Mouse (Mus musculus): ENCODE measurements around the gene Casc3. TPM values are rescaled to one million over a fixed set of nuclear protein-coding genes. Genes with fewer than 3 reads are reported as not detected.

Casc3 gene
- polyA plus RNA-seq, 2 experiments from 2014 or later = 10.6 to 11.2 TPM

GRCm38 (mm10) chr11:98873900-98874299, 69.2 kb downstream of the Casc3 start:
- ATAC-seq = no peak

GRCm38 (mm10) chr11:98877001-98877400, 72.3 kb downstream of the Casc3 start:
- no peak for ATAC-seq

Other genes with a start within 250 kb of the Casc3 start
- gene Ormdl3, start 217.5 kb upstream of the Casc3 start, polyA plus RNA-seq (2017; shearing (Covaris generic)) = 10 to 100 TPM; 15.8 to 37.6 TPM
- not detected for gene Lrrc3c, start 206.6 kb upstream of the Casc3 start, polyA plus RNA-seq (2017; shearing (Covaris generic))
- 1 to 10 TPM; 2.2 to 10.0 TPM for gene Gm12355, start 179.2 kb upstream of the Casc3 start, polyA plus RNA-seq (2017; shearing (Covaris generic))
- gene Gsdma3, start 178.5 kb upstream of the Casc3 start, polyA plus RNA-seq (2017; shearing (Covaris generic)) = not detected
- not detected for gene Gsdma2, start 158.1 kb upstream of the Casc3 start, polyA plus RNA-seq (2017; shearing (Covaris generic))
- under 1 TPM in 1 of 2 experiments, not detected in 1; 0.20 TPM for gene Gsdma, start 140.6 kb upstream of the Casc3 start, polyA plus RNA-seq (2017; shearing (Covaris generic))
- gene Psmd3, start 122.4 kb upstream of the Casc3 start, polyA plus RNA-seq (2017; shearing (Covaris generic)) = 10 to 100 TPM; 14.2 to 25.7 TPM
- not detected for gene Csf3, start 103.6 kb upstream of the Casc3 start, polyA plus RNA-seq (2017; shearing (Covaris generic))
- gene Med24, start 75.5 kb upstream of the Casc3 start, polyA plus RNA-seq (2017; shearing (Covaris generic)) = 10 to 100 TPM; 19.1 to 27.9 TPM
- 1 to 10 TPM; 1.4 to 3.5 TPM for gene Thra, start 64.3 kb upstream of the Casc3 start, polyA plus RNA-seq (2017; shearing (Covaris generic))
- 1 to 10 TPM; 2.9 to 5.4 TPM for gene Nr1d1, start 29.6 kb upstream of the Casc3 start, polyA plus RNA-seq (2017; shearing (Covaris generic))
- 10 to 100 TPM; 19.9 to 22.0 TPM for gene Msl1, start 9.4 kb upstream of the Casc3 start, polyA plus RNA-seq (2017; shearing (Covaris generic))
- under 1 TPM in 1 of 2 experiments, not detected in 1; 0.15 TPM for gene Rapgefl1, start 31.9 kb downstream of the Casc3 start, polyA plus RNA-seq (2017; shearing (Covaris generic))
- 10 to 100 TPM; 10.9 to 12.3 TPM for gene Wipf2, start 58.7 kb downstream of the Casc3 start, polyA plus RNA-seq (2017; shearing (Covaris generic))
- gene Cdc6, start 102.9 kb downstream of the Casc3 start, polyA plus RNA-seq (2017; shearing (Covaris generic)) = 10 to 100 TPM; 10.1 to 17.7 TPM
- gene Rara, start 122.9 kb downstream of the Casc3 start, polyA plus RNA-seq (2017; shearing (Covaris generic)) = 10 to 100 TPM in 1 of 2 experiments, 1 to 10 TPM in 1; 9.0 to 13.7 TPM
- gene Gjd3, start 178.1 kb downstream of the Casc3 start, polyA plus RNA-seq (2017; shearing (Covaris generic)) = under 1 TPM in 1 of 2 experiments, not detected in 1; 0.41 TPM
- gene Top2a, start 219.3 kb downstream of the Casc3 start, polyA plus RNA-seq (2017; shearing (Covaris generic)) = 100 to 1,000 TPM; 118 to 121 TPM
- 10 to 100 TPM; 33.7 to 43.6 TPM for gene Igfbp4, start 236.3 kb downstream of the Casc3 start, polyA plus RNA-seq (2017; shearing (Covaris generic))